Mouse (Mus musculus): ENCODE data around the gene Sesn3. TPM values are rescaled to one million over a fixed set of nuclear protein-coding genes. Genes with fewer than 3 reads are reported as not detected.
A peak's percentile ranks its signal among the peaks of the same experiment; 100 is the strongest.

The Sesn3 gene
- total and polyA plus RNA-seq, 3 experiments = 1.5 to 6.0 TPM; not detected in 1

GRCm38 (mm10) chr9:14335829-14336228, 61.0 kb downstream of the Sesn3 start:
- Histone ChIP-seq H3K4me3 (ENCODE audit: control insufficient read depth in 1 of 2, insufficient read depth in 1 of 2, low read depth in 2 of 2, low read length in 2 of 2) (no peak overlapping the region), H3K4me1 (ENCODE audit: control insufficient read depth in 1 of 2, insufficient read depth in 2 of 2, low read length in 2 of 2) (no peaks in the 10 kb centered on the region)
- DNase-seq (ENCODE audit: low read depth, low spot score) = peak; percentile 46

GRCm38 (mm10) chr9:14336901-14337300, 62.0 kb downstream of the Sesn3 start:
- no peak overlapping the region for H3K9ac ChIP-seq (ENCODE audit: control insufficient read depth, low read depth, low read length, poor library complexity, severe bottlenecking)
- no peaks in the 10 kb centered on the region for H3K27me3 ChIP-seq (ENCODE audit: control insufficient read depth in 1 of 2, insufficient read depth in 2 of 2, low read length in 2 of 2)
- H3K27ac ChIP-seq (ENCODE audit: control insufficient read depth, low read depth, low read length) = no peak overlapping the region
- no peaks in the 10 kb centered on the region for H3K4me1 ChIP-seq (ENCODE audit: control insufficient read depth in 1 of 2, insufficient read depth in 2 of 2, low read length in 2 of 2)
- no peak for TF ChIP-seq POLR2AphosphoS2 (IDR thresholded peaks at IDR 0.05; ENCODE audit: low read length)
- TF ChIP-seq ZMIZ1 (IDR thresholded peaks at IDR 0.05; ENCODE audit: low read depth, low read length) = no peak
- no peak for TF ChIP-seq MAX (IDR thresholded peaks at IDR 0.05; ENCODE audit: low read length)
- no peak for TF ChIP-seq ELF1 (IDR thresholded peaks at IDR 0.05; ENCODE audit: low read depth, low read length)
- no peak for DNase-seq (ENCODE audit: low read depth, low spot score)
- no peaks in the 10 kb centered on the region for H3K36me3 ChIP-seq (ENCODE audit: control insufficient read depth in 1 of 2, insufficient read depth in 2 of 2, low read length in 2 of 2)
- no peaks in the 10 kb centered on the region for H3K9me3 ChIP-seq (replicated peaks; ENCODE audit: insufficient read depth, low read length)
- H3K4me3 ChIP-seq (ENCODE audit: control insufficient read depth in 1 of 2, insufficient read depth in 1 of 2, low read depth in 2 of 2, low read length in 2 of 2) = no peak overlapping the region
- H3K79me2 ChIP-seq (ENCODE audit: control insufficient read depth, insufficient read depth, low read length, poor library complexity) = no peaks in the 10 kb centered on the region

More at GRCm38 (mm10) chr9:14335829-14336228, 61.0 kb downstream of the Sesn3 start:
- Histone ChIP-seq H3K9ac (ENCODE audit: control insufficient read depth, low read depth, low read length, poor library complexity, severe bottlenecking) (no peak overlapping the region), H3K79me2 (ENCODE audit: control insufficient read depth, insufficient read depth, low read length, poor library complexity) (no peaks in the 10 kb centered on the region), H3K27ac (ENCODE audit: control insufficient read depth, low read depth, low read length) (no peak overlapping the region), H3K27me3 (ENCODE audit: control insufficient read depth in 1 of 2, insufficient read depth in 2 of 2, low read length in 2 of 2) (no peaks in the 10 kb centered on the region), H3K9me3 (replicated peaks; ENCODE audit: insufficient read depth, low read length) (no peaks in the 10 kb centered on the region), H3K36me3 (ENCODE audit: control insufficient read depth in 1 of 2, insufficient read depth in 2 of 2, low read length in 2 of 2) (no peaks in the 10 kb centered on the region)
- TF ChIP-seq TBP (IDR thresholded peaks at IDR 0.05; ENCODE audit: low read depth, low read length) (no peak), ELF1 (IDR thresholded peaks at IDR 0.05; ENCODE audit: low read depth, low read length) (no peak), RCOR1 (IDR thresholded peaks at IDR 0.05; ENCODE audit: low read depth, low read length) (no peak), MAX (IDR thresholded peaks at IDR 0.05; ENCODE audit: low read length) (peak; percentile 40; the same call in 1 of the 2 replicates)

- DNase-seq (ENCODE audit: low read depth, low spot score) = no peak
- H3K36me3 ChIP-seq (ENCODE audit: control insufficient read depth in 1 of 2, insufficient read depth in 2 of 2, low read length in 2 of 2) = no peaks in the 10 kb centered on the region
- H3K9me3 ChIP-seq (replicated peaks; ENCODE audit: insufficient read depth, low read length) = no peaks in the 10 kb centered on the region
- H3K27me3 ChIP-seq (ENCODE audit: control insufficient read depth in 1 of 2, insufficient read depth in 2 of 2, low read length in 2 of 2) = no peaks in the 10 kb centered on the region
- no peaks in the 10 kb centered on the region for H3K4me1 ChIP-seq (ENCODE audit: control insufficient read depth in 1 of 2, insufficient read depth in 2 of 2, low read length in 2 of 2)
- no peak overlapping the region for H3K27ac ChIP-seq (ENCODE audit: control insufficient read depth, low read depth, low read length)
- H3K4me3 ChIP-seq (ENCODE audit: control insufficient read depth in 1 of 2, insufficient read depth in 1 of 2, low read depth in 2 of 2, low read length in 2 of 2) = no peak overlapping the region
- H3K9ac ChIP-seq (ENCODE audit: control insufficient read depth, low read depth, low read length, poor library complexity, severe bottlenecking) = no peak overlapping the region
- TF ChIP-seq JUND (IDR thresholded peaks at IDR 0.05; ENCODE audit: low read depth, low read length) (no peak), ELF1 (IDR thresholded peaks at IDR 0.05; ENCODE audit: low read depth, low read length) (no peak), HCFC1 (IDR thresholded peaks at IDR 0.05; ENCODE audit: low read depth, low read length) (no peak), ZC3H11A (IDR thresholded peaks at IDR 0.05; ENCODE audit: low read depth, low read length) (no peak), ZKSCAN1 (IDR thresholded peaks at IDR 0.05; ENCODE audit: low read depth, low read length) (no peak), USF1 (IDR thresholded peaks at IDR 0.05; ENCODE audit: low read depth, low read length) (no peak), SIN3A (IDR thresholded peaks at IDR 0.05; ENCODE audit: low read length) (no peak), ETS1 (IDR thresholded peaks at IDR 0.05; ENCODE audit: low read depth, low read length) (no peak), RCOR1 (IDR thresholded peaks at IDR 0.05; ENCODE audit: low read depth, low read length) (no peak)
- H3K79me2 ChIP-seq (ENCODE audit: control insufficient read depth, insufficient read depth, low read length, poor library complexity) = no peaks in the 10 kb centered on the region
These were observed 63.8 kb downstream of the Sesn3 start for GRCm38 (mm10) chr9:14338701-14339100.

All from MEL (cell line).